Mouse (Mus musculus) midbrain, embryonic 12.5 days (tissue): ENCODE measurements around the gene Fbxw11. TPM values are rescaled to one million over a fixed set of nuclear protein-coding genes. Genes with fewer than 3 reads are reported as not detected.

Experiments
- ATAC-seq: fragments of 200-750 bp; cut with Nextera tagmentation; 2 replicates; pipeline ENCODE4 v1.8.0; 2017; ENCODE audit warnings: low read depth, moderate TSS enrichment, moderate library complexity; ENCODE audit not compliant: low FRiP score
- H3K27ac ChIP-seq: fragments of 300-500 bp; sonication (generic); replicated peaks from 2 replicates; pipeline ENCODE4 v1.5.1; 2016; ENCODE audit warnings: mild to moderate bottlenecking
- H3K27me3 ChIP-seq: fragments of 300-500 bp; sonication (generic); 2 replicates; pipeline ENCODE4 v1.6.1; 2016; ENCODE audit warnings: mild to moderate bottlenecking
- H3K36me3 ChIP-seq: fragments of 300-500 bp; sonication (generic); 2 replicates; pipeline ENCODE4 v1.6.1; 2016
- H3K4me1 ChIP-seq: fragments of 300-500 bp; sonication (generic); 2 replicates; pipeline ENCODE4 v1.6.1; 2016
- H3K4me2 ChIP-seq: fragments of 300-500 bp; sonication (generic); replicated peaks from 2 replicates; pipeline ENCODE4 v1.6.1; 2016; ENCODE audit warnings: mild to moderate bottlenecking, moderate library complexity
- H3K4me3 ChIP-seq: fragments of 300-500 bp; sonication (generic); 2 replicates; pipeline ENCODE4 v1.5.1; 2016; ENCODE audit warnings: mild to moderate bottlenecking
- H3K9ac ChIP-seq: fragments of 300-500 bp; sonication (generic); replicated peaks from 2 replicates; pipeline ENCODE4 v1.6.1; 2016; ENCODE audit warnings: mild to moderate bottlenecking, moderate library complexity
- H3K9me3 ChIP-seq: fragments of 300-500 bp; sonication (generic); 2 replicates; pipeline ENCODE4 v1.6.1; 2016; ENCODE audit warnings: mild to moderate bottlenecking
- WGBS: fragments of 180-500 bp; shearing (Covaris S2); methylation state at CpG from one replicate; pipeline ENCODE4 v1.1.7; 2016; 5-methylcytosine and 5-hydroxymethylcytosine counted together
- polyA plus RNA-seq: library from polyadenylated mRNA; unstranded; fragments of >200 nt; fragmentation: Nextera tagmentation; extraction: Ambion mirVana; gene quantifications from 2 replicates; pipeline ENCODE4 v1.2.1, GENCODE M21; 2016

Fbxw11 gene
- polyA plus RNA-seq, 1 experiment from 2014 or later, result 110 TPM

- H3K4me3 ChIP-seq, result no peak overlapping the region
- H3K4me2 ChIP-seq, result no peak overlapping the region
- H3K27me3 ChIP-seq, result no peaks in the 10 kb centered on the region
- no peak overlapping the region for H3K9ac ChIP-seq
- no peak overlapping the region for H3K27ac ChIP-seq
- H3K4me1 ChIP-seq, result no peaks in the 10 kb centered on the region
- H3K9me3 ChIP-seq, result no peaks in the 10 kb centered on the region
- no peaks in the 10 kb centered on the region for H3K36me3 ChIP-seq
- 84% methylated on average over 5 of the region's 5 CpGs for WGBS
- no peak for ATAC-seq
Observed at GRCm38 (mm10) chr11:32786201-32786600, 143.7 kb downstream of the Fbxw11 start.

GRCm38 (mm10) chr11:32794759-32795445 lies 152.4 kb downstream of the Fbxw11 start:
- Histone ChIP-seq H3K9me3 (no peaks in the 10 kb centered on the region), H3K4me1 (no peaks in the 10 kb centered on the region), H3K27ac (no peak overlapping the region), H3K9ac (no peak overlapping the region), H3K27me3 (no peaks in the 10 kb centered on the region), H3K36me3 (no peaks in the 10 kb centered on the region), H3K4me2 (no peak overlapping the region), H3K4me3 (no peak overlapping the region)
- ATAC-seq, result no peak
- WGBS, result 81% methylated on average over 10 of the region's 10 CpGs

Other genes starting within 250 kb of the Fbxw11 start
- 66.3 and 67.2 TPM in 2 replicates for gene Ubtd2, start 187.4 kb upstream of the Fbxw11 start, polyA plus RNA-seq
- 0.51 and 0.89 TPM in 2 replicates for gene Efcab9, start 110.6 kb upstream of the Fbxw11 start, polyA plus RNA-seq
- 1.8 TPM in 2 replicates for gene Stk10, start 109.4 kb upstream of the Fbxw11 start, polyA plus RNA-seq
- gene Smim23, start 181.9 kb downstream of the Fbxw11 start, polyA plus RNA-seq, result not detected in 2 replicates